Mouse (Mus musculus): Measurements from ENCODE around the gene Clpb.

Clpb gene

GRCm38 (mm10) chr7:101732096-101732495 lies 68.7 kb downstream of the Clpb start:
- DNase-seq = no peak

- no peak for DNase-seq
These were observed 69.6 kb downstream of the Clpb start for GRCm38 (mm10) chr7:101733042-101733441.

- no peak for DNase-seq
These were observed 71.9 kb downstream of the Clpb start for GRCm38 (mm10) chr7:101735297-101735696.

- DNase-seq = no peak
These were observed 74.3 kb downstream of the Clpb start for GRCm38 (mm10) chr7:101737735-101738134.

GRCm38 (mm10) chr7:101739602-101740001 lies 76.2 kb downstream of the Clpb start:
- no peak for DNase-seq

GRCm38 (mm10) chr7:101743487-101743886 lies 80.1 kb downstream of the Clpb start:
- DNase-seq = no peak

- DNase-seq = peak in 1 of 2 experiments; percentile 18
These were observed 83.3 kb downstream of the Clpb start for GRCm38 (mm10) chr7:101746559-101747334.

- DNase-seq = no peak
These were observed 86.8 kb downstream of the Clpb start for GRCm38 (mm10) chr7:101750268-101750667.

GRCm38 (mm10) chr7:101752346-101752745 lies 88.9 kb downstream of the Clpb start:
- DNase-seq = no peak

- no peak for DNase-seq
These were observed 90.1 kb downstream of the Clpb start for GRCm38 (mm10) chr7:101753492-101753891.

- no peak for DNase-seq
These were observed 91.0 kb downstream of the Clpb start for GRCm38 (mm10) chr7:101754416-101754815.

- no peak for DNase-seq
These were observed 91.9 kb downstream of the Clpb start for GRCm38 (mm10) chr7:101755301-101755700.

GRCm38 (mm10) chr7:101761899-101762780 lies 98.7 kb downstream of the Clpb start:
- peak; percentile 74 to 75 for DNase-seq

GRCm38 (mm10) chr7:101767335-101767907 lies 104.0 kb downstream of the Clpb start:
- DNase-seq = no peak

- DNase-seq = no peak
These were observed 106.6 kb downstream of the Clpb start for GRCm38 (mm10) chr7:101770051-101770450.

- no peak for DNase-seq
These were observed 108.2 kb downstream of the Clpb start for GRCm38 (mm10) chr7:101771604-101772003.

- peak; percentile 56 to 69 for DNase-seq
These were observed 109.3 kb downstream of the Clpb start for GRCm38 (mm10) chr7:101772687-101773086.

GRCm38 (mm10) chr7:101777053-101777452 lies 113.6 kb downstream of the Clpb start:
- DNase-seq = no peak

GRCm38 (mm10) chr7:101817861-101818401 lies 154.5 kb downstream of the Clpb start, which contains the start of gene Phox2a:
Phox2a (plus strand) TSS chr7:101818313.
- DNase-seq = no peak

- no peak for DNase-seq
These were observed 157.0 kb downstream of the Clpb start for GRCm38 (mm10) chr7:101820295-101821030.

- peak; percentile 61 for DNase-seq
These were observed 158.4 kb downstream of the Clpb start for GRCm38 (mm10) chr7:101821571-101822501.

Measured in cerebellum, postnatal 10 days (tissue).